Mouse (Mus musculus) spleen, adult 2 months (tissue): ENCODE data around the gene Rsph10b. TPM values are rescaled to one million over a fixed set of nuclear protein-coding genes. Genes with fewer than 3 reads are reported as not detected.
A peak's percentile ranks its signal among the peaks of the same experiment; 100 is the strongest.

ENCODE experiments used
- DNase-seq, 2 experiments: peaks; one replicate each; pipeline versions ENCODE4 v3.0.0 to v3.0.0-alpha.2; 2012 to 2021; ENCODE audit warnings: low spot score in 2 of 2, low read depth in 1 of 2
- H3K27ac ChIP-seq: fragments of 200-500 bp; 2 replicates; pipeline ENCODE4 v1.5.1; 2012; ENCODE audit warnings: low read length, inconsistent platforms; ENCODE audit not compliant: insufficient read depth
- H3K27me3 ChIP-seq: fragments of 200-500 bp; 2 replicates; pipeline ENCODE4 v1.6.1; 2012; ENCODE audit warnings: mild to moderate bottlenecking, moderate library complexity, low read length, inconsistent platforms; ENCODE audit not compliant: control insufficient read depth, insufficient read depth
- H3K36me3 ChIP-seq: fragments of 200-500 bp; 2 replicates; pipeline ENCODE4 v1.6.1; 2012; ENCODE audit warnings: mild to moderate bottlenecking, low read length, inconsistent platforms; ENCODE audit not compliant: control insufficient read depth, insufficient read depth
- H3K4me1 ChIP-seq: fragments of 200-500 bp; 2 replicates; pipeline ENCODE4 v1.6.1; 2011; ENCODE audit warnings: inconsistent platforms; ENCODE audit not compliant: control insufficient read depth, insufficient read depth, insufficient read length
- H3K4me3 ChIP-seq: fragments of 200-500 bp; 2 replicates; pipeline ENCODE4 v1.5.1; 2011; ENCODE audit warnings: mild to moderate bottlenecking, inconsistent platforms; ENCODE audit not compliant: insufficient read depth, insufficient read length; ENCODE audit errors: extremely low read depth
- CTCF ChIP-seq: fragments of 200-500 bp; IDR thresholded peaks from 2 replicates; pipeline ENCODE4 v1.5.1; 2011; ENCODE audit warnings: mild to moderate bottlenecking, inconsistent platforms; ENCODE audit not compliant: insufficient read depth, insufficient read length, insufficient replicate concordance; ENCODE audit errors: extremely low read depth
- POLR2A ChIP-seq: fragments of 200-500 bp; IDR thresholded peaks from 2 replicates; pipeline ENCODE4 v1.6.1; 2011; ENCODE audit warnings: low read depth, low read length, inconsistent platforms
- WGBS: fragments of 180-500 bp; shearing (Covaris S2); methylation state at CpG from one replicate; pipeline ENCODE4 v1.1.7; 2018; 5-methylcytosine and 5-hydroxymethylcytosine counted together
- polyA plus RNA-seq: library from polyadenylated mRNA; depleted of rRNA; stranded (reverse); fragments of >200 nt; gene quantifications from 2 replicates; pipeline ENCODE4 v1.2.3, GENCODE M21; 2012

The Rsph10b gene
- polyA plus RNA-seq, 1 experiment, result 0.49 TPM

DNA sequence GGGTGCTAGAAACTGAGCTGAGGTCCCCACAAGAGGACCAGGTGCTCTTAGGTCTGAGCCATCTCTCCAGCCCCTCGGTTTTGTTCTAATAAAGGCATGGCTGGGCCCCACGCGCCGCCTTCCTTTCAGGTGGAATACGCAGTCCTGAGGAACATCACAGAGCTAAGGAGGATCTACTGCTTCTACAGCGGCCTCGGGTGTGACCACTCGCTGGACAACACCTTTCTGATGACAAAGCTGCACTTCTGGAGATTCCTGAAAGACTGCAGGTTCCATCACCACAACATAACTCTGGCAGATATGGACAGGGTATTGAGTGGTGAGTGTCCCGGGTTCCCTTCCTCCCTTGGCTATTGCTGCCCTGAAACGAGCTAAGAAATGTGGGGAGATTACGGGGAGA, 26.7 kb downstream of the Rsph10b start:
- no peaks in the 10 kb centered on the region for H3K4me1 ChIP-seq
- H3K27ac ChIP-seq, result no peak overlapping the region
- no peak for DNase-seq
- TF ChIP-seq POLR2A (no peak), CTCF (no peak)
- WGBS, result 94% methylated on average over 11 of the region's 11 CpGs
- no peak overlapping the region for H3K4me3 ChIP-seq
- H3K27me3 ChIP-seq, result no peaks in the 10 kb centered on the region
- no peaks in the 10 kb centered on the region for H3K36me3 ChIP-seq

DNA sequence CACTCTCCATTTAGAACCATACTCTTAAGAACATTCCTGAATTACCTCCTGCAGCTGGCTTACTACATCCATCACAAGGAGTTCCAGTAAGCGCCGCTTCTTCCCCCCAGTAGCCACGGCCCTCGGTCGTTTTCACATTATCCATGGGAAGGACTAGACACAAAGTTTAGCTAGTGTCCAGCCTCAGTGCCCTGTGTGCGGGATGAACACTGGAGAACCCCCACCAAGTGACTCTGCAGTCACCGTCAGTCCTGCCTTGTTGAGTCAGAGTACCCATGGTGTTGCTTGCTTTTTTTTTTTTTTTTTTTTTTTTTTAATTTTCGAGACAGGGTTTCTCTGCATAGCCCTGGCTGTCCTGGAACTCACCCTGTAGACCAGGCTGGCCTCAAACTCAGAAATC, 28.3 kb downstream of the Rsph10b start:
- Histone ChIP-seq H3K4me3 (no peak overlapping the region), H3K27me3 (no peaks in the 10 kb centered on the region), H3K4me1 (no peaks in the 10 kb centered on the region), H3K36me3 (no peaks in the 10 kb centered on the region), H3K27ac (no peak overlapping the region)
- DNase-seq, result no peak
- WGBS, result 91% methylated on average over 8 of the region's 8 CpGs
- TF ChIP-seq POLR2A, result no peak
- TF ChIP-seq CTCF, result no peak

DNA sequence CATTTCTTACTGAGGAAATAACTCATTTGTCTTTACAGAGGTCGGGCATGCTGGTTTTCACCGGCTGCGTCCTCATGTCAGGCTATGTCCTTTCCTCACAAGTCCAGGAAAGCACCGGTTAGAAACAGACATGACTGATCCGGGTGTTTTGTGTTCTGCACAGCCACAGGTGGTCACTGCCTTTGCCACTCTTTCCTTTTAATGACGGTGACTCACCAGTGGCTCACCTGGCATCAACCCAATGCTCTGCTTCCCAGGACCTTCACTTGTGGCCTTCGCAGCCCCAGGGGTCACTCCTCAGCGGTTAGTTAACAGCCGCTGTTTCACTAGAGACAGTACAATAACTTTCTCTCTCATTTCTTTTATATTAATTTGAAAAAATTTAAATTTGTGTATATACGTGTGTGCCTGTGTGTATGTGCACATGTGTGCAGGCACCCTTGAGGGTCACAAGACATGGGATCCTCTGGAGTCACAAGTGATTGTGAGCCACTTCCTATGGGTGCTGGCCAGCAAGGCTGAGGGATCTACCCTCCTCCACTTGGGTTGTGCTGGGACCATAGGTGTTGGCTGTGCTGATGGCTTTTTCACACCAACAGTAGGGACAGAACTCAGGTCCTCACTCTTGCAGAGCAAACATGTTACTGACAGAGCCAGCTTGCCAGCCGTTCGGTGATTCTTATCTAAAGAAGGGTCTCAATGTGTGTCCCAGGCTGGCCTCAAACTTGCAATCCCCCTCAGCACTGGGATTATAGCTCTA, 32.9 kb downstream of the Rsph10b start:
- TF ChIP-seq CTCF (no peak), POLR2A (no peak)
- Histone ChIP-seq H3K4me1 (no peaks in the 10 kb centered on the region), H3K27me3 (no peaks in the 10 kb centered on the region), H3K36me3 (no peaks in the 10 kb centered on the region), H3K4me3 (no peak overlapping the region), H3K27ac (no peak overlapping the region)
- WGBS, result 67% methylated on average over 12 of the region's 12 CpGs
- no peak for DNase-seq

DNA sequence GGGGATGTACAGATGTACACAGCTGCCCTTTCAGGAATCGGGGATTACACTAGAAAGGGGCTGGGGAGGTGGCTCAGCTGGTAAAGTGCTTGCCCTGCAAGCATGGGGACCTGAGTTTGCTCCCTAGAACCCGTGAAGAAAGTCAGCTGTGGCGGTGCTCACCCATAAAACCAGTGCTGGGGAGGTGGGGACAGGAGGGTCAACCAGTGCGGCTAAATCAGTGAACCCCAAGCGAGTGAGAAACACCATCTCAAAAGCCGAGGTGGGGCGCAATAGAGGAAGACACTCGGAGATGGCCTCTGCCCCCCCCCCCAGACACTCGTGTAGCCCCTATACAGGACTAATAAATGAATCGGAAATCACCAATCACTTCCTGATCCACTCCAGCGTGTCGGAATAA, 33.8 kb downstream of the Rsph10b start:
- Histone ChIP-seq H3K4me3 (no peak overlapping the region), H3K4me1 (no peaks in the 10 kb centered on the region), H3K36me3 (no peaks in the 10 kb centered on the region), H3K27ac (no peak overlapping the region), H3K27me3 (no peaks in the 10 kb centered on the region)
- WGBS, result 88% methylated on average over 12 of the region's 12 CpGs
- TF ChIP-seq CTCF, result no peak
- no peak for TF ChIP-seq POLR2A
- no peak for DNase-seq

DNA sequence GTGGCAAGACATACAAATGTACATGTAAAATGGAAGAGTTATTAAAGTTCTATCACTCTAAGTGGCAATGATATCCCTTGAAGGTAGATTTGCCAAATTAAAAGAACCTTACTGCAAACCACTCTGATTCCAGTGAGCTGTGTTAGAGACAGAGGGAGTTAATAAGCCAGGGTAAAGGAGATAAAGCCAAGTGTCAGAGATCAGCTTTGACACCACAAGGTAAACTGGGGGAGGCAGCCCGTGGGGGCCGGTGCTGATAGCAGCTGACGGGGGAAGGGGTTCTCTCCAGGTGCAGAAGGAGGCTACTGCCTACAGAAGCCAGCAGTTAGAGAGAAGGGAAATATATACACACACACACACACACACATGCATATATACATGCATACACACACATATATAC, 39.8 kb downstream of the Rsph10b start:
- TF ChIP-seq POLR2A, result no peak
- no peak for TF ChIP-seq CTCF
- no peaks in the 10 kb centered on the region for H3K27me3 ChIP-seq
- 75% methylated on average over 3 of the region's 3 CpGs for WGBS
- H3K36me3 ChIP-seq, result no peaks in the 10 kb centered on the region
- H3K4me1 ChIP-seq, result no peaks in the 10 kb centered on the region
- H3K4me3 ChIP-seq, result no peak overlapping the region
- no peak for DNase-seq
- H3K27ac ChIP-seq, result no peak overlapping the region

DNA sequence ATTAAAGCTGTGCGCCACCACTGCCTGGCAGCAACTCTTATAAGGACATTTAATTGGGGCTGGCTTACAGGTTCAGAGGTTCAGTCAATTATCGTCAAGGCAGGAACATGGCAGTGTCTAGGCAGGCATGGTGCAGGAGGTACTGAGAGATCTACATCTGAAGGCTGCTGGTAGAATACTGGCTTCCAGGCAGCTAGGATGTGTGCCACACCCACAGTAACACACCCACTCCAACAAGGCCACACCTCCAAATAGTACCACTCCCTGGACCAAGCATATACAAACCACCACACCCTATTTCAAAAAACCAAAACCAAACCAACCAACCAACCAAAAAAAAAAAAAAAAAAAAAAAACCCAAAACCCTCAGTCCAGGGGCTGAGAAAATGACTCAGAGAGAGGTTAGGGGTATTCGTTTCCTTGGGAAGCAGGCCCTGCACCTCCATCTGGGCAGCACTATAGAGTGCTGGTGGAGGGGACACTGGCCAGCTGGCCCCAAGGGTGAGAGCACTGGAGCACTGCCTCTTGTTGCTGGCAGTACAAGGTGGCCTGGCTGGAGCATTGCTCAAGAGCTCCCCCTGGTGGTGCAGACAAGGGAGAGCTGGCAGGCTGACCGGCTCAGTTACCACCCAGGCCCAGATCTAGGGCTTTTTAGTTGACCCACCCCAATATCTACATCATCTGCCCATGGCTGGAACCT, 42.2 kb downstream of the Rsph10b start:
- Histone ChIP-seq H3K4me3 (no peak overlapping the region), H3K4me1 (no peaks in the 10 kb centered on the region), H3K27me3 (no peaks in the 10 kb centered on the region), H3K36me3 (no peaks in the 10 kb centered on the region), H3K27ac (no peak overlapping the region)
- TF ChIP-seq POLR2A (no peak), CTCF (peak; percentile 95)
- DNase-seq, result peak; percentile 34 to 50
- WGBS, result 49% methylated on average over 4 of the region's 4 CpGs

DNA sequence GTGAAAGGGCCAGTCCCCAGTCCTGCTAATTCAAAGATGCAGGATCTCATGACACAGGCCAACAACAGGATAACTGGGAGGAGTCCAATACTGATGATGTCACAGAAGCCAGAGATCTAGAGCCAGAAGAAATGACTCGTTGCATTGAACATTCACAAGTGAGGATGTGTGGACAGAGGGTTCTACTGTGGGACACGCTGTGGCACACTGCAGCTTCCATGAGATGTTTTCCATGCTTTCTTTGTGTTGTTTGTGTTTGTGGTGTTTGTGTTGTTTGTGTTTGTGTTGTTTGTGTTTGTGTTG, 42.7 kb downstream of the Rsph10b start:
- Histone ChIP-seq H3K4me3 (no peak overlapping the region), H3K27me3 (no peaks in the 10 kb centered on the region), H3K4me1 (no peaks in the 10 kb centered on the region), H3K27ac (no peak overlapping the region), H3K36me3 (no peaks in the 10 kb centered on the region)
- DNase-seq, result no peak
- 39% methylated on average over 2 of the region's 2 CpGs for WGBS
- TF ChIP-seq CTCF (no peak), POLR2A (no peak)
